Mouse (Mus musculus) heart, postnatal 14 days (tissue): ENCODE measurements at regions not wholly inside any gene's neighbourhood (a gene's known extent, or its start where the extent isn't known, plus 50 kb on each side); places are given as distances from the start of the nearest gene placed in this dataset.

ENCODE experiments used
- DNase-seq, 2 experiments: peaks; one replicate each; pipeline ENCODE4 v3.0.0; 2021 to 2022
- intact Hi-C: fragments of 180-260 bp; cut with DNase I; formaldehyde crosslinking; loops from one replicate; pipeline ENCODE4 v1.15.1; 2025

DNA sequence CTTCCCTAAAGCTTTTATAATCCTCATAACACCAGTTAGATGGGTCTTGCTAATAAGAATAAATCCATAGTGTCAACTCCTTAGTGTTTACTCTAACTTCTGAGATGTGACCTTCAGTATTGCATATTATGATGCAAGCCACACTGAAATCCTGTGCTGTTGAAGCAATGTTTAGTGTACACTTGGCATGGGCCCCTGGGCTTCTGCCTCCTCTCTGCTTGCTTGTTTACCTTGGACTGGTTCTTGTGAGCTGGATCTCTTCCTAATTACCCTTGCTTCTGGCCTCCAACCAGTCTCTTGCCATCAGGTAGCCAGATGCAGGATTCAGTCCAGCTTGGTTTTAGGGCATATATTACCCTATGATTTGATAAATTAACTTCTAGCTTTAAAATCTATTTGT is 57.0 kb downstream of the Rgs2 start:
- DNase-seq: no peak
- intact Hi-C loops: no loop called here

DNA sequence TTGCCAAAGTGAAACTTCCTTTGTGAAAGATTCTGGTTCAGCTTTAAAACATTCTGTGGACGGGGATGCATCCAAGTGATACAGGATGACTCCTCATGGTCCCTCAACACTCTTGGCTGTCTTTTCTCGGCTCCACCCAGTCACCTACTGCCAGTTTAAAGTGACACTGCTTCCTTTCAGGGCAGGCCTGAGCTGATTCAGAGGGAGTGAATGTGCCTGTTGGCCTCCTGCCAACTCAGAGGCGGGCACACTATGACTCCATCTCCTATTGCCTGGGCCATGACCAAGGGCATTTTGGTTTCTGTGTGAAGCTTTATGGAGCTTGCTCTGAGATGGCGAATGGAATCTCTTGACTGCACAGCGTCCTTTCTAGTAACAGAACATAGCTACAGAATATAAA is 62.5 kb downstream of the Rgs2 start:
- intact Hi-C loops: no loop called here
- peak; percentile 53 to 58 for DNase-seq

DNA sequence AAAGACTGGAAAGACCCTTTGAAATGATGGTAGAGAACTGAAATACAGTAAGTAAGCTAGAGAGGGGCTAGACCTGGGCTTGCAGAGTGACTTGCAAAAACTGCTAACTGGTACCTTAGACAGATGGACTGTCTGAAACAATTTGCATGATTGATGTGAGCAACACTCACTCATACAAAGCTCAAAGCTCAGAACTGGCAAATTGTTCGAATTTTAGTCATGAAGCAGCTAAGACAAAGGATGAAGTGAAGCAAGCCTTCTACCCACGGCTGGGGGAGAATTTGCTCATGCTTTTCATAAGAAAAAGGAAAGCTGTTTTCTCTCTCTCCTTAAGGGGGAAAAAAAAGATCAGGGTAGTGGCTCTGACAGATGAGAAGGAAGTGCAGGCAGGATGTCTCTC is 64.5 kb downstream of the Rgs2 start:
- intact Hi-C loops: no loop called here
- DNase-seq: no peak

DNA sequence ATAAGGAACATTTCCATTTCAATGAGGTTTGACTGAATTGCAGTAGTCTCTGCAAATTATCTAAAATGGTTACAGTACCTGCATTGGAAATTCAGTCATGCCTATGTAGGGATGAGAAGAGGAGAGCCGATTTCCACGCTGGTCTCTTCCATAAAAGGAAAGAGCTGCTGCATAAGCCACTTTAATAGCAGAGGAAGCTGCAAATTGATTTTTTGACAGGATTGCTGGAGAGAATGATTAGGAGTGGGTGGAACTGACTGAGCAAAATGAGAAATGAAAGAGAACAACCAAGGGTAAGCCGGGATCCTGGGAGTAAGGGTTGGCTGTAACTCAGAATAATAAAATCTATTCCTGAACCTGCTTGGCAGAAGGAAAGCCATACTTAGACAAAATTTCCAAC is 65.4 kb downstream of the Rgs2 start:
- intact Hi-C loops: no loop called here
- no peak for DNase-seq

DNA sequence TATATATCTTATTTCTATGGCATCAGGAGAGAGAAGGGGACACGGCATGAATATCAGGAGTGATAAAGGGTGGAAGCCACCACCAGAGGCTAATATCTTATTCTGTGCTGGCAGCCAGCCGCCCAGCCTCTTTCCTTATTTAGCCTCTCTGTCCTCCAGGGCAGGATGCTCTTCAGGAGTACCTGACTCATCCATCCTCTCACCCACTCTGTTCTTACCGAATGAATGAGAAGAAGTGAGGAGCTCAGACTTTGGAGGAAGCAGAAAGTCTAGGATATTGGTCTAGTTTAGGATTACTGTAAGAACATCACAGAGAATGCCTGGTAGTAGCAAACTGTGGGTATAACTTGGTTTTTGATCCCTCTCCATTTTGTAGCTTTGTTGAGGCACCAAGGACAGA is 73.2 kb downstream of the Rgs2 start:
- intact Hi-C loops: no loop called here
- DNase-seq: no peak

DNA sequence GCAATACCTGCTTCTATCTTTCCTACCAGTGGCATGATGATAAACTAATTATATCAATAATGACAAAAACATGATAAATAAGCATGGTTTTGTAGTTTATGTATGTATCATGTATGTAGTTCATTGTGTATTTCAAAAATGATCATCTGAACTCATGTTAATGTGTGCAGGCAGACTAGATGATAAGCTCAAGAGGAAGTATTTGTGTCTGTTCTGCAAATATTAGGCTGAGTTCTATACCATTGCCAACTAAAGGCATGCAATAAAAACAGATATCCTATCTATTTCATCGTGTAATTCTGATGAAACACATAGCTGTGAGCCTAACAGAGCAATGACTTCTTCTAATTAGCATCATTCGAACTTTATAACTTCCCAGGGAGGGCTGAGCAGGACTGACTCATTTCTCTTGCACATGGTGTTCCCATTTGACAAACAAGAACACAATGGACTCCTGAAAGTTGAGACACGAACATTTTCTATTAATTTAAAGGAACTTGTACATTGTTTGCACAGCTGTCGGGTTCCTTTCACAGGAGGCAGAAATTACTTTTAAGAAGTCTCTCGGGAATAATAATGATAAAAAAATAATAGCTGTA is 74.3 kb downstream of the Rgs2 start:
- no peak for DNase-seq
- intact Hi-C loops: no loop called here

DNA sequence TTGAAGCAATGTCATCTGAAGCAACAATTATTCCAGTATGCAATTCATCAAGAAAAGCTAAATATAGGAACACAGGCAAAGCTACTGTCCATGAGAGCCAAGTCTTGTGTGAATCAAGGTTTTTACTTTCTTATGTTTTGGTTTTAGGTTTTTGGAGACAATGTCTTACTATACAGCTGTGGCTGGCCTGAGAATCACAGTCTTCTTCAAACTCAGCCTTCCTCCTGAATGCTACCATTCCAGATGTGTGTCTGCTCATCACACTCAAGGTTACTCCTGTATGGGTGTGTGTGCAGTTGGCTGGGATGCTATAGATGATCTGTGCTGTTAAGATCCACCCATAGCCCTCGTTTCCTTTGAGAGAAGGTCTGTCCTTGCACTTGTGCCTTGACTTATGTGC is 81.5 kb downstream of the Rgs2 start:
- DNase-seq: no peak
- intact Hi-C loops: no loop called here

DNA sequence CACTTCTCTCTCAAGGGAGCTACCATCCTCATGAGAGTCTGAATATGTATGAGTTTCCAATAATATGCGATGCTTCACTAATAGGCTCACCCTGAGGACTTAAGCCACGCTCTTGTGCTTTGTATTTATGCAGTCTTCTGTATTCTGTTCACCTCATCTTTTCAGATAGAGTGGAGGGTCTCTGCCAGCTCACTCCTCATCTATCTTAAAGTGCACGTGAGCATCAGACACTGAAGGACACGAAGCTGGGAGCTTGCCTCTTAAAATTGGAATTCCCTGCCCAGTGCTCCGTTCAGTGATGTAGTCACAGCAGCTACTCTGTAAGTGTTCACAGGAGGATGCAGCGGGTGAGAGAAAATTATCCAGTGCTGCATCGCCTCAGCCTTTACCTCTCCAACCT is 83.7 kb downstream of the Rgs2 start:
- no peak for DNase-seq
- intact Hi-C loops: no loop called here

DNA sequence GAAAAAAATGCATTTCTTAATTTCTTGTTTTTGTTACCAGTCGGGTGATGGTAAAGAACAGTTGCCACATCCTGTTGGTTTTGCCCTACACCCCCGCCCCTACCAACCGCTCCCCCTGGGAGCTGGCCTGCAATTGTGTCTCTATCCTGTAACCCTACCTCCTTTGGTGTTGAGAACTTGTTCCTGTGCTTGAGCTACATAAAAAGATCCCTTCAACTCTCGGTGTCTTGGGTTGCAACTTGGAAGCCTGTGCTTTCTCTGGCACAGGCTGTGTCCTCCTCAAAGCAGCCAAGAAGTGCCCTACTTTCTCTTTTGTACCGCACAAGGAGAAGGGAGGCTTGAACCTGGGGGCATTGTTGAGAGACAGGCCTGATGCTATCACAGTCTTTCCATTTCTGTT is 85.0 kb downstream of the Rgs2 start:
- intact Hi-C loops: no loop called here
- no peak for DNase-seq

DNA sequence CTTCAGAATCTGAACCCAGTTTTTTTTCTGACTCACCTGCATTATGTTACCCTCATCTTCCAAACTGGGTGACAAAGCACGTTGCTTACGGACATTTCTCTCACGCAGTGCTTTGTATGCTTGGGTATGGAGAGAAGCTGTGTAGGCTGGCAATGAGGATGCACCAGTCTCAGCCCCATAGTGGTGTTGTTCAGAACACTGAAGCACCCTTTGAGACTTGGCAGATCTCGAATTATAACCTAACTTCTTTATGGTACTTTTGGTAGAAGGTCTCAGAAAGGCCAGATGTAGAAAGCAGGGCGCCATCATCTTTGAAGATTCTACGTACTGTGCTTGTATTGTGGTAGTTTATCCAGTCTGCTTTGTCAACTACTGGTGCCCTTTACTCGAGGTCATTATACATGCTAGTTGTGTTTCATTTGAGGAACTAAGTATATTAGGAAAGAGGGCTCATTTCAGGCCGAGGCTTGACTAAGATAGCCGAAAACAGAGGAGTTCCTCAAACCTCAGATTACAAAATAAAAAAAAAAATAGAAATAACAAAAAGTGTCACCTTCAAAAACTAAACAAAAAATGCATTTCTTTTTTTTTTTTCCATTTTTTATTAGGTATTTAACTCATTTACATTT is 85.7 kb downstream of the Rgs2 start:
- DNase-seq: no peak
- intact Hi-C loops: no loop called here

DNA sequence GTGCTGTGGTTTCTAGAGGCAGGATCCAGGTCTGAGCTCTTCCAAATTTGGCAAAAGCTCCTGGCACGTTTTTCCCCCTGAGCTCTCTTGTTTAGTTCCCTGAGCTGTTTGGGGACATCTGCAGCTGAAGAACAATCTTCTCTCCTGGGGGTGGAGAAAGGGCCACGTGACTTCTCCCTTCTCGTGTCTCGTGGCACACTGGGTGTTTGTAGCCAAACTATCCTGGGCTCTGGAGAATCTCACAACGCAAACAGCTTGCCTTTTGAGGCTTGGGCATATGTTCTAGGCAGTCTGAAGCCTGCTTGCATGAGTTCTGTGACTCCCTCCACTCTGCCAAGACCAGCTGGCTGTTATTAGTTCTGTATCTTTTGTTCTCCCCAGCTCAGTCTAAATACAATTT is 86.3 kb downstream of the Rgs2 start:
- DNase-seq: peak; percentile 21 to 25
- intact Hi-C loops: no loop called here

DNA sequence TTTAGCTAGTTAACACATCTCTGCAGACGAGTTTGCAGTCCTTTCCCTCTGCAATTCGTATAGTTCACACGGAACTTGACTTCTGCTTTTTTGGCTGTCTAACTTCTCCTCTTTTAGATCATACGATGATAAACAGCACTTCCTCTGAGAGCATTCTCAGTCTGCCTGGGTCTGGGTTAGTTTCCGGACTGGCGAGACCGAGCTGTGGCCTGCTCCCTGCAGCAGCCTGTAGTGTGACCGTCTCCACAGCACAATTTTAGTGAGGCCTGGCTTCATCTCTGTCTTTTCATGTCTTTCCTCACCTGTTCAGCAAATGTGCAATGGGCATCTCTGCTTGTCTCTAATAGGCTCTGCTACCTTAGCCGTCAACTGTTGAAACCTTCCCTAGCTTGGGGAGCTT is 87.4 kb downstream of the Rgs2 start:
- peak in 1 of 2 experiments; percentile 28 for DNase-seq
- intact Hi-C loops: no loop called here

DNA sequence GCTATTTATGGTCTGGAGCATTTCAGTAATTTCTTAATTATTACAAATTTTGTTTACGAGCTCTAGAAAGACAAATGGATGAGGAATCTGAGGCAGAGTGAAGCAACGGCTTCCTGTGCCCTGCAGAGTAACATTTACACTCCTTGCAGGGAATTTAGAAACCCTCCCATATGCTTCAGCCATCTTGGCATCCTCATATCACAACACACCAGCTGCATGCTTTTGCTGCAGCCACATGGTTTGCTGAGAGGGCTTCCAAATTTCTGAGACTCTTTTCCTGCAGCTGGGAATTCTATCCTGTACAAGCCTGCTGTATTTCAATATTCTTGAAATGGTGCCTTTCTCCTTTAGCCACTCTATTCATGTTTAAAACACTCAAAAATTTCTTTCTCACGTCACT is 91.4 kb downstream of the Rgs2 start:
- intact Hi-C loops: no loop called here
- DNase-seq: no peak

DNA sequence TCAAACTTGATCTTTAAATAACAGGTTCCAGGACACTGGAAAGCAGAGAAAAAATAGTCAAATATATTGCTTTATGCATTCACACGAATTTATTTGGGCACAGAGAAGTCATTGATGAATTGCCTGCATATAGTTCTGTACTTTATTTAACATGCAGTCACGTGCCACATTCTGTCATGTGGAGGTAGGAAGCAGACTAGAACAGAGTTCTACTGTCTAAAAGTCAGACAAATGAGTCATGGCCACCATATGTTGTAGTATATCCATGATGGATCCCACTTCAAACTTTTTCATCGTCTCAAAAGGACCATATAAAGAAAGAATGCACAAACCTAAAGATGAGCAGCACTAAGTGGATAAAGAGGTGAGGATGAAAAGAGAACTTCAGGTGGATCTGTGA is 92.7 kb downstream of the Rgs2 start:
- no peak for DNase-seq
- intact Hi-C loops: no loop called here

DNA sequence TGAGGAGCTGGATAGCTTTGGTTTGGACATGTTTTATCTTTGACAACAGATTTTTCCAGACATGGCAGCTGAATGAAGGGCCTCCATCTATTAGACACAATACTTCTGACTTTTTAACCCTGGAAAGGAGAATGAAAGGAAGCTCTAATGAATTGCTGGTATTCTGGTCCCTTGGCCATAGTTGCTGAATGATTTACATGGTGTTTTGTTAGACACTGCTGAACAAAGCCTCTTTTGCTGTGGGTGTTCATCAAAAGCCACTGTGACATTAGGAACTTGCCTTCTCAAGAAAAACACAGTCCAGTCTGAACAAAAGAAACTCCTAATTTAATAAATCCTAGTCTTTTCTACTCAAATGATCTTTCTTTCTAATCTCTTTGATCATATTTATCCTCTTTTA is 93.4 kb downstream of the Rgs2 start:
- DNase-seq: no peak
- intact Hi-C loops: no loop called here

DNA sequence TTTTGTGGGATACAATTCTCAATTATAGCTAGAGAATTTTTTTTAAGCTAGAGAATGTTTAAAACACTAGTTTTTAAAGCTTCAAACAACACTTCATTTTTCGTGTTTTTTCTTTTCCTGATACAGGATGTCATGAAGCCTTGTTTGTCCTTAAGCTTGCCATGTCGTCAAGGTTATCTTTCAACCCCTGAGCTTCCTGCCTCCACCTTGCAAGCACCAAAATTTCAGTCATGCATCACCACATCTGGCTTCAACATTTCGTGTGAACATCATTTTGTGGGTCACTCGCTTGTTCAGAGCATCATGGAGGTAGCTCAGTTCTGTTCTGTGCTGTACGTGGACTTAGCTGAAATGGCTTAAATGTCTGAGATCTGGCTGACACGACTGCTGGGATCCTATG is 96.6 kb downstream of the Rgs2 start:
- intact Hi-C loops: no loop called here

DNA sequence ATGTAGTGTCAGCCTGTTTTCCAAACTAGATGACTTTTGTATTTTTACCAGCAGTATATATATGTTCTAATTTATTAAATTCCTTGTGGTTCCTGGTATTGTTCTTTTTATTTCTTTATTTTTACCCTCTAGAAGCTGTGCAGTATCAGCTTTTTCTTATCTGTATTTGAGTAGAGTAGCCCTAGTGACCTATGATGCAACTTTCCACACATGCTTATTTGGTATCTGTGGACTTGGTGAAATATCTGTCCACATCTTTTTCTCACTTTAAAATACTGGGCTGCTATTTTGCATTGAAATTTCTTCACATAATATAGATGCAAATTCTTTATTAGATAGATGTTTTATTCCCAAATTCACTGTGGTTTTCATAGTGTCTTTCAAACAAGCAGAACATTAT is 97.1 kb downstream of the Rgs2 start:
- DNase-seq: no peak
- intact Hi-C loops: no loop called here

More for the DNA sequence above, 96.6 kb downstream of the Rgs2 start:
- no peak for DNase-seq

DNA sequence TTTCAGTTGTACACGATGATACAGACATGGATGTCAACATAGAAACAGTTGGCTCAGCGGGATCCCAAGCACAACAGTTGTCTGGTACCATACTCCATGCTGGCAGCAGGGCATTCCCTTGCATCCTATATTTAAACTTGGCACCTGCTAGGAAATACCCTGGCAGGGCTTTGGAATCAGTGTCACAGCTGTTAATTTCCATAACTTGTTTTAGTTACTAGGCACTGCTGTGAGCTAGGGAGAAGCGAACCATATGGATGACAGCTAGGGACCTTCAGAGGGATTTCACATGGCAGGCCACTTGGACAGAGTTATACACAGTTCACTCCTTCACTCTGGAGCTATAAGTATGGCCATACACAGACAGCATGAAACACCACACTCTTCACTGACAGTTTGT is 100.0 kb downstream of the Rgs2 start:
- DNase-seq: no peak
- intact Hi-C loops: no loop called here

DNA sequence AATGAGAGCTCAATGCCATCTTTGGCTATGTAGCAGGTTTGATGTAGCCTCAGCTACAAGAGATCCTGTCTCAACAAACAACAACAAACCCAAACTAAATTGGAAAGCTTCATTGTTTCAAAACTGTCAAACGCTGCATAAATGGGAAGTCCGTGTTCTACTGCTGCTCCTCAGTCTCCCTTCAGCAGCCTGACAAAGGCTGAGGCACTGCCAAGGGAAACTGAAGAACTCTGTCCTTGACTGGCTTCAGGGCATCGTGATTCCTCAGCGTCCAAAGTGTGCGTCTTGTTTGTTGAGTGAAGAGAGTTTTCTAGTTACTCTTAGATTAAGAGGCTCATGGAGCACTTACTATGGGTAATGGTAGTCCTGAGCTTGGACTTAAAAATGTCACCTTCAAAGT is 100.7 kb downstream of the Rgs2 start:
- intact Hi-C loops: no loop called here
- no peak for DNase-seq

DNA sequence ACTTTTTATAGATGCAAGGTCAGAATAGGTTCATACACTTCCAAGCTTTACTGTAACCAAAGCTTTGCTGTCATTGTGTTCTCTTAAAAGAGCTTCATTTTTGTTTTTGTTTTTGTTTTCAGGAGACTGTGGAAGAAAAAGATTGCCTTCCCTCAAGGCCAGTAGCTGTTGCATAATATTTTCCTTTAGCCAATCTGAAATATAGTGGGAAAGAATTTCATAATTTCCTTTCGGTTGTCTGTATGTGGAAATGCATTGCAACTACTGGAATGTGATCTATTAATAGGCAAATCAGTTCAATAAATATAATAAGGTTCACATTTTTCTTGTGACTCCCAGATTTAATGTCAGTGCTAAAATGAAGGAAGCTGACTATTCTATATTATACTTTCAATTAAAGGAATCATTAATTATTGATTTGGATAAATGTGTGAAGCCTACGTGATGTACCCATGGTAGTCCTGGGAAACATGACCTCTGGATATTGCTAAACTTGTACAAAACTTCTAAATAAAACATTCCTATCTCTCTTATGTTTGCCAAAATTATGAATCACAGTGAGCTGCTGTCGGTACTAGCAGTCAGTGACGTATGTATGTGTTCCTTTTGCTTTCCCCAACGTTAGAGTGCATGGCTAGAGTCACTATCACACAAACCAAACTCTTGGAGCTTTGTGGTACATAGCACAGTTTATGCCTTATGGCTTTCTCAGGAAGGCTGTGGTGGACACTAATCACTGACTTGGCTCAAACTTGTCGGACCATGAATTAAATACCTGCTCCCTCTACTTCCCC is 102.6 kb downstream of the Rgs2 start:
- intact Hi-C loops: no loop called here
- no peak for DNase-seq

DNA sequence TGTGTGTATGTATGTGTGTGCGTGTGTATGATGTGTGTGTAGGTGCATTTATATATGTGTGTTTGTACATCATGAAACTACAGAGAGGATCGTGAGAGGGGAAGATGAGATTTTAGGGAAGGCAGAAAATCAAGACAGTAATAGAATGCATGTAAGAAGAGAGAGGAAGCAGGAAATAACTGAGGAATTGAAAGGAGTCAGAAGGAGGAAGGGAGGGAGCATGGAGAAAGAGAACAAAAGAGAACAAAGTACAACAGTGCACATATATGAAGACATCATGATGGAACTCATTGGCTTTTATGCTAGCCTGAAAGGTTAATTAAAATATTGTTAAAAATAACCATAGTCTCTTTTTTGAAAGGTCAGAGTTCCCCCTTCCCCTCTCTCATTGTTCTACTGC is 111.4 kb downstream of the Uchl5 start:
- intact Hi-C loops: no loop called here
- DNase-seq: no peak

DNA sequence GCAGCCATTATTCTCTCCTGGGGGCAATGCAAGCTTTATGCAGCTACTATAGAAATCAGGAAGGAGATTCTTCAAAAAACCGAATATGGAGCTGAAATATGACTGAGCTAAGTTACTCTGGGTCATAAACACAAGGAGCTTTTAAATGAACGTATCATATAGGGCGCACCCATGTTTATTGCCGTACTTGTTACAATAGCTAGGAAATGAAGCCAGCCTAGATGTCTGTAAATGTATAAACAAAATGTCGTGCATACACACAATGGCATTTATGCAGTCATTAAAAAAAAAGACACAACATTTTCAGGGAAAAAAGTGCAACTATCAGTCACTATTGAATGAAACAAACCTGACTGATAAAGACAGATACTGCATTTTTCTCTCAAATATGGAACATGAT is 111.0 kb downstream of the Uchl5 start:
- no peak for DNase-seq
- intact Hi-C loops: no loop called here
